Mouse (Mus musculus): Measurements from ENCODE around the gene Syngap1. TPM values are rescaled to one million over a fixed set of nuclear protein-coding genes. Genes with fewer than 3 reads are reported as not detected.
"Not testable (repeated sequence)": the region's sequence is repeated elsewhere in the genome, so short reads cannot be mapped to it uniquely, and the experiment has no call there.

Gene Syngap1
- polyA plus RNA-seq, 1 experiment from 2014 or later, result 1.9 TPM

DNA sequence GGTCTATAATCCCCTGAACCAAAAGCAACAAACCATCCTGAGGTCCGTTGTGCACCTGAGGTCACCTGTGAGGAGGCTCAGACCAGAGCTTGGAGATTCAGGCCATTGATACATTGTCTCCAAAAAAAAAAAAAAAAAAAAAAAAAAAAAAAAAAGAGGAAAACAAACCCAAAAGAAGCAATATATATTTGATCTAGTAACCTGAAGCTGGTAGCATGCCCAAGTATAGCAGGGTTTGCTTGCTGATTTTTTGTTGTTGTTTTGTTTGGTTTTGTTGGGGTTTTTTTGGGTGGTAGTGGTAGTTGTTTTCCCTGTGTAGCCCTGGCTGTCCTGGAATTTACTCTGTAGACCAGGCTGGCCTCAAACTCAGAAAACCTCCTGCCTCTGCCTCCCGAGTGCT lies 22.7 kb upstream of the Syngap1 start:
- no peak for ATAC-seq (replicated peaks; ENCODE audit: low FRiP score)
- peaks cover 17% of the 10 kb centered on the region for H3K36me3 ChIP-seq
- H3K4me2 ChIP-seq, result peak overlapping the region; percentile 64
- peak overlapping the region; percentile 31; the same call in 1 of the 2 replicates for H3K9ac ChIP-seq
- no peak overlapping the region for H3K27ac ChIP-seq
- H3K27me3 ChIP-seq, result no peaks in the 10 kb centered on the region
- H3K4me1 ChIP-seq, result peaks cover 15% of the 10 kb centered on the region
- H3K9me3 ChIP-seq (replicated peaks), result no peaks in the 10 kb centered on the region
- WGBS, result 81% methylated on average over 2 of the region's 2 CpGs
- H3K4me3 ChIP-seq (replicated peaks), result peak overlapping the region; percentile 81

DNA sequence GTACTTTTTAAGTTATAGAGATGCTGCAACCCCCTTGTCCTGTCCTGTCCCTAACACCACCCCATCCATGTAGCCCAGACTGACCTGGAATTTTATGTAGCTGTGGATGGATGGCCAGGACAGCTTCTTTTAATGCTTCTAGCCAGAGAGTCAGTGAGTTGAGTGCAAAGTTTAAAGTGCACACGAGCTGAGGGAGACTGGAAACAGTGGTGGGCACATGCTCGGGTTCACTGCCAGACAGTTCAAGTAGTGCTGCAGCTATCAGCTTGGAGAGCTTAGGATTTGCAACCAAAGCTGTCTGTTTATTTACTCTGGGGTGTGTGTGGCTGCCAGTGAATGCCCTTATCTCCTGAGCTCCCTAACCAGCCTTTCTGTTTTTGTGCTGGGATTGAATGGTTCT lies 21.5 kb upstream of the Syngap1 start:
- not testable (repeated sequence) for H3K9ac ChIP-seq; H3K27ac ChIP-seq; H3K9me3 ChIP-seq (replicated peaks); H3K4me2 ChIP-seq; H3K27me3 ChIP-seq; ATAC-seq (replicated peaks; ENCODE audit: low FRiP score); H3K4me3 ChIP-seq (replicated peaks)
- H3K4me1 ChIP-seq, result peaks cover 15% of the 10 kb centered on the region
- WGBS, result 85% methylated on average over 2 of the region's 2 CpGs
- H3K36me3 ChIP-seq, result peaks cover 24% of the 10 kb centered on the region

DNA sequence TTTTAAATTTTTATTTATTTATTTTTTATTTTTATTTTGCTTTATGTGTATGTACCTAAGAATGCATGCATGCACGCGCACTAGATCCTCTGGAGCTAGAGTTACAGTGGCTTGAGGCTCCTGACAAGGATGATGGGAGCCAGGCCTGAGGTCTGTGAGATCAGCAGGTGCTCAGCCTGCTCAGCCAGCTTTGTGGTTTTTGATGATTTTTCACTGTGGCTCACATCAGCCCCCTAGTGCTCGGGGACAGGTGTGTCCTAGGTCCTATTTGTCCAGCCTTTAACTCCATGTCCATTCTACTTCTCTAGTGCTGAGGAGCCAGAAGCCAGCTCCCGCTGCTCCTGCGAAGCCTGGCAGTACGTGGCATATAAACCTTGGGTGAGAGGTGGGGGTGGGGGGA lies 18.7 kb upstream of the Syngap1 start:
- H3K9me3 ChIP-seq (replicated peaks); ATAC-seq (replicated peaks; ENCODE audit: low FRiP score); H3K9ac ChIP-seq; H3K27me3 ChIP-seq; H3K4me3 ChIP-seq (replicated peaks); H3K27ac ChIP-seq; H3K4me2 ChIP-seq: not testable (repeated sequence)
- H3K4me1 ChIP-seq, result peaks cover 15% of the 10 kb centered on the region
- H3K36me3 ChIP-seq, result peaks cover 50% of the 10 kb centered on the region
- WGBS, result 94% methylated on average over 6 of the region's 6 CpGs

DNA sequence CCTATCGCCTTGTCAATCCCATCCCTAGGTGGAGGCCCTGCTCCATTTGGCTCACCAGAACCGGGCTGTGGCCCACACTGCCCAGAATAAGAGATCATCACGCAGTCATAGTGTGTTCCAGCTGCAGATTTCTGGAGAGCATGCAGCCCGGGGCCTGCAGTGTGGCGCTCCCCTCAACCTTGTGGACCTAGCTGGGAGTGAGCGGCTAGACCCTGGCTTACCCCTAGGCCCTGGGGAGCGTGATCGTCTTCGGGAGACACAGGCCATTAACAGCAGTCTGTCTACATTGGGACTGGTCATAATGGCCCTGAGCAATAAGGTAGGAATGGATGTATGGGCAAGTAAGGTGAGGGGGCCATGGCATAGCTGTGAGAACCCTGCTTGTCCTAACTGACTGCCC lies 15.6 kb upstream of the Syngap1 start:
- not testable (repeated sequence) for ATAC-seq (replicated peaks; ENCODE audit: low FRiP score); H3K4me3 ChIP-seq (replicated peaks); H3K9me3 ChIP-seq (replicated peaks); H3K4me1 ChIP-seq; H3K9ac ChIP-seq; H3K27ac ChIP-seq; H3K4me2 ChIP-seq; H3K27me3 ChIP-seq
- peaks cover 74% of the 10 kb centered on the region for H3K36me3 ChIP-seq
- 94% methylated on average over 9 of the region's 9 CpGs for WGBS

DNA sequence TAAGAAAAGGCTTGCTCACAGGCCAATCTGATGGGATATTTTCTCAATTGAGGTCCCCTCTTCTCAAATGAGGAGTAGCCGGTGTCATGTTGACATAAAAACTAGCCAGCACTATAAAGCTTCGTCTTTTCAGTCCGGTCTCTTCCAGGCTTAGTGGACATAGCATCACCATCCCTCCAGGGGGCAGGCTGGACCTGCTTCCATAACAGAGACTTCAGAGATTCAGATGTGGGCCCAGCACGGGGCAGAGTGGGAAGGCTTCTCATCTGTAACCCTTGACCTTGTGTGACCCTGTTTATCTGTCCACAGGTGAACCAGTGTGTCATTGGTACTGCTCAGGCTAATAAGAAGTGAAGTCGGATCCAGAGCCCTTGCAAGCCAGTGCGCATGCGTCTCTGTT lies 9.3 kb upstream of the Syngap1 start:
- H3K9ac ChIP-seq; H3K4me2 ChIP-seq; H3K9me3 ChIP-seq (replicated peaks); ATAC-seq (replicated peaks; ENCODE audit: low FRiP score); H3K4me3 ChIP-seq (replicated peaks); H3K27me3 ChIP-seq: not testable (repeated sequence)
- H3K4me1 ChIP-seq, result peaks cover 26% of the 10 kb centered on the region
- peak overlapping the region; percentile 91; the same call in 1 of the 2 replicates for H3K27ac ChIP-seq
- peaks cover 63% of the 10 kb centered on the region for H3K36me3 ChIP-seq
- whole genome bisulfite sequencing, result 65% methylated on average over 7 of the region's 7 CpGs

DNA sequence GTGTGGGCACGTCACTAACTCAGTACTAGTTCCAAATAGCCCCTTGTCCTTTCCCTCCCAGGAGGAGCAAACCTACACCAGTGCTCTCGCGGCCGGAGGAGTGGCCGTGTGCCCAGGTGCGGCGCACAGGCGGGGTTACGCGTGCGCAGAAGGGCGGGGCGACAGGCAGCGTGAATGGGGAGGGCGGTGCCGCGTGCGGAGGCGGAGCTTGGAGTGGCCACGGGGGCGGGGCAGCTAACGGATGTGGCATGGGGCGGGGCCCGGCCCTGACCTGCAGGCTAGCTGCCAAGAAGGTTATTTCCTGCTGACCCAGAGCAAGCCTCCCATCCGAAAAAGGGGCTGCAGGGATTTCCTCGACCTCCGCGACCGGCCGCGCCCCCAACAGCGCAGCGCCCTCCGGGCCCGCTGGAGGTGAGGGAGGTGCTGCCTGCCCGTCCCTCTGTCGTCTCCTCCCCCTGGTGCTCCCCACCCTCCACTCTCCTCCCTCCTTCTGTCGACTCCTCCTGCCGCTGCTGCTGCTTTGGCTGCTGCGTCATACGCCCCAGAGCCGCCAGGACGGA lies 8.1 kb upstream of the Syngap1 start, which contains the start of gene Phf1:
Phf1 (plus strand) TSS at position 214 of the 560 bp plus-strand sequence.
- under 1% methylated on average over 43 of the region's 43 CpGs for WGBS

DNA sequence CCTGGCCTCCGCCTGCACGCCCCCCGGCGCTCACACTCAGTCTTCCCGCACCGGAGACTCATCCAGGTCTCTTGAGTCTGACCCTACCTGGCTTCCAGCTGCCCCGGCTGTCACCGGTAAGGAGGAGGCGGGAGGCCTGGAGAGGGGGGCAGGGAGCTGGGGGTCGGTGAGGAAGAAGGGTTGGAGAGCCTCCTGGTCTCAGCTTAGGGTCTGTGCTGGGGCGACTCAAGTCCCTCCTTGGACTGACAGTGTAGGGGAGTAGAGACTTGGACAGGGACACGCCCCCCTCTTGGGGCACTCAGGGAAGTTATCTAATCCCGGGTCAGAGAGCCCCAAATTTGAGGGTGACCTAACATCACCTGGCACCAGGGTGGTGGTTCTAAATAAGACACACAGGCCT lies 7.6 kb upstream of the Syngap1 start:
- H3K4me1 ChIP-seq, result peaks cover 40% of the 10 kb centered on the region
- no peaks in the 10 kb centered on the region for H3K27me3 ChIP-seq
- WGBS, result 6% methylated on average over 13 of the region's 13 CpGs

More for the DNA sequence above, 8.1 kb upstream of the Syngap1 start, which contains the start of gene Phf1:
- H3K9me3 ChIP-seq (replicated peaks), result no peaks in the 10 kb centered on the region
- H3K4me1 ChIP-seq, result peaks cover 35% of the 10 kb centered on the region
- H3K27ac ChIP-seq, result peak within 1 kb of the TSS; percentile 91
- peaks cover 61% of the 10 kb centered on the region for H3K36me3 ChIP-seq
- H3K27me3 ChIP-seq, result no peaks in the 10 kb centered on the region
- peak; percentile 86 for ATAC-seq (replicated peaks; ENCODE audit: low FRiP score)
- H3K4me2 ChIP-seq, result peak within 1 kb of the TSS; percentile 97
- H3K9ac ChIP-seq, result peak within 1 kb of the TSS; percentile 81
- H3K4me3 ChIP-seq (replicated peaks), result peak within 1 kb of the TSS; percentile 75

DNA sequence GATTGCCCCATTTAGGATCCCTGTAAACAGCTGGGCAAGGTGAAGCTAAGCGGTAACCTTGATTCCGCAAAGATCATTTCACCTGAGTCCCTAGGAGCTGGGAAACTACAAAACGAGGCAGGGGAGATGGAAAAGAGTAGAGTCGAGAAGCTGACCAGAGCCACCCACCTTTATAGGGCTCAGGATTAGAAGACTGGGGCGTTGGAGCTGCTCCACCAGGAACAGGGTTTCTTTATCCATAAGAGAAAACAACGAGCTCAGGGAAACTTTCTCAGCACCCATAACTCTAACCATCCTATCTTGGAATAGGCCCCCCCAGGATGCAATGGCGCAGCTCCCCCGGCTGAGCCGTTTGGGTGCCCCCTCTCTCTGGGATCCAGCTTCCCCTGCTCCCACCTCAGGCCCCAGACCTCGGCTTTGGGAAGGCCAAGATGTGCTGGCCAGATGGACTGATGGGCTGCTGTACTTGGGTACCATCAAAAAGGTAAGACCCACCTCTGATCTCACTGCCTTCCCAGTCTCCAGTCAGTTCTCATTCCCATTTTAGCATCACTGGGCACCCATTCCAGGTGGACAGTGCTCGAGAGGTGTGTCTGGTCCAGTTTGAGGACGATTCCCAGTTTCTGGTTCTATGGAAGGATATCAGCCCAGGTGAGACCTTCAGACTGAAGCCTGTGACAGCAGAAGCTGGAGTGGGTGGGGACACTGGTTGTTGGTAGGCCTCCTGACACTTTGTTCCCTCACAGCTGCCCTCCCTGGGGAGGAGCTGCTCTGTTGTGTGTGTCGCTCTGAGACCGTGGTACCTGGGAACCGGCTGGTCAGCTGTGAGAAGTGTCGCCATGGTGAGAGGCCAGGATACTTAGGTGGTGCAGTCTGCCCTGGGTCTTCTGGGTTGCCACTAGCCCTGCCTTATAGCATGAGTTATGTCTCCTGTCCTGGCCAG lies 6.9 kb upstream of the Syngap1 start:
- peaks cover 44% of the 10 kb centered on the region for H3K4me1 ChIP-seq
- H3K27ac ChIP-seq, result peak overlapping the region; percentile 91; the same call in 1 of the 2 replicates
- peak overlapping the region; percentile 81 for H3K9ac ChIP-seq
- peak overlapping the region; percentile 97 for H3K4me2 ChIP-seq
- no peaks in the 10 kb centered on the region for H3K9me3 ChIP-seq (replicated peaks)
- no peak for ATAC-seq (replicated peaks; ENCODE audit: low FRiP score)
- peak overlapping the region; percentile 75 for H3K4me3 ChIP-seq (replicated peaks)
- peaks cover 51% of the 10 kb centered on the region for H3K36me3 ChIP-seq
- no peaks in the 10 kb centered on the region for H3K27me3 ChIP-seq
- WGBS, result 75% methylated on average over 16 of the region's 16 CpGs

More for the DNA sequence above, 7.6 kb upstream of the Syngap1 start:
- Histone ChIP-seq H3K9ac (peak overlapping the region; percentile 81), H3K4me3 (replicated peaks) (peak overlapping the region; percentile 75), H3K9me3 (replicated peaks) (no peaks in the 10 kb centered on the region), H3K4me2 (peak overlapping the region; percentile 97), H3K27ac (peak overlapping the region; percentile 91), H3K36me3 (peaks cover 57% of the 10 kb centered on the region)
- ATAC-seq (replicated peaks; ENCODE audit: low FRiP score), result peak; percentile 45

DNA sequence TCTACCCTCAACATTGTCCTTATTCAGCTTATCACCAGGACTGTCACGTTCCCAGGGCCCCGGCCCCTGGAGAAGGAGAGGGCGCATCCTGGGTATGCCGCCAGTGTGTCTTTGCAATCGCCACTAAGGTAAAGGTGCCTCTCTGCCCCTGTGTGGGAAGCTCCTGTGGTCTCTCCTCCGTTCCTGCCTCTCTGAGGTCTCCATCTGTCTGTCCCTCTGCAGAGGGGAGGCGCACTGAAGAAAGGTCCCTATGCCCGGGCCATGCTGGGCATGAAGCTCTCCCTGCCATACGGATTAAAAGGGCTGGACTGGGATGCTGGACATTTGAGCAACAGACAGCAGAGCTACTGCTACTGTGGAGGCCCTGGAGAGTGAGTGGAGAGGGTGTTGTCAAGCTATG lies 6.0 kb upstream of the Syngap1 start:
- no peak overlapping the region for H3K27ac ChIP-seq
- no peaks in the 10 kb centered on the region for H3K27me3 ChIP-seq
- H3K4me2 ChIP-seq, result no peak overlapping the region
- no peak overlapping the region for H3K9ac ChIP-seq
- ATAC-seq (replicated peaks; ENCODE audit: low FRiP score), result no peak
- H3K9me3 ChIP-seq (replicated peaks), result no peaks in the 10 kb centered on the region
- no peak overlapping the region for H3K4me3 ChIP-seq (replicated peaks)
- peaks cover 47% of the 10 kb centered on the region for H3K4me1 ChIP-seq
- WGBS, result 89% methylated on average over 9 of the region's 9 CpGs
- H3K36me3 ChIP-seq, result peaks cover 42% of the 10 kb centered on the region

DNA sequence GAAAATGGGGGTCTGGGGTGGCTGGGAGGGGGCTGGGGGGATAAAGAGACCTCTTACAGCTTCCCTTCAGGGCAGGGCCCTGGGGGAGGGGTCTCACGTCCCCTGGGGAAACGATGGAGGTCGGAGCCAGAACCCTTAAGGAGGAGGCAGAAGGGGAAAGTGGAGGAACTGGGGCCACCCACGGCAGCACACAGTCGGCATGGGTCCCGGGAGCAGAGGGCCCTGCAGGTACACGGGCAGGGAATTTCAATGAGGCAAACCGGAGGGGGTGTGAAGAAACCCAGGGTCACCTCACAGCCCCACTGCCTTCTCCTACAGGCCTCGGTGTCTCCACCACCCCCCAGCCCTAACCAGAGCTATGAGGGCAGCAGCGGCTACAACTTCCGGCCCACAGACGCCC lies 4.6 kb upstream of the Syngap1 start:
- 84% methylated on average over 12 of the region's 12 CpGs for WGBS
- Histone ChIP-seq H3K4me1 (peaks cover 60% of the 10 kb centered on the region), H3K9ac (no peak overlapping the region), H3K4me2 (no peak overlapping the region), H3K9me3 (replicated peaks) (no peaks in the 10 kb centered on the region), H3K36me3 (peaks cover 34% of the 10 kb centered on the region), H3K27me3 (no peaks in the 10 kb centered on the region), H3K4me3 (replicated peaks) (no peak overlapping the region), H3K27ac (no peak overlapping the region)
- ATAC-seq (replicated peaks; ENCODE audit: low FRiP score), result no peak

DNA sequence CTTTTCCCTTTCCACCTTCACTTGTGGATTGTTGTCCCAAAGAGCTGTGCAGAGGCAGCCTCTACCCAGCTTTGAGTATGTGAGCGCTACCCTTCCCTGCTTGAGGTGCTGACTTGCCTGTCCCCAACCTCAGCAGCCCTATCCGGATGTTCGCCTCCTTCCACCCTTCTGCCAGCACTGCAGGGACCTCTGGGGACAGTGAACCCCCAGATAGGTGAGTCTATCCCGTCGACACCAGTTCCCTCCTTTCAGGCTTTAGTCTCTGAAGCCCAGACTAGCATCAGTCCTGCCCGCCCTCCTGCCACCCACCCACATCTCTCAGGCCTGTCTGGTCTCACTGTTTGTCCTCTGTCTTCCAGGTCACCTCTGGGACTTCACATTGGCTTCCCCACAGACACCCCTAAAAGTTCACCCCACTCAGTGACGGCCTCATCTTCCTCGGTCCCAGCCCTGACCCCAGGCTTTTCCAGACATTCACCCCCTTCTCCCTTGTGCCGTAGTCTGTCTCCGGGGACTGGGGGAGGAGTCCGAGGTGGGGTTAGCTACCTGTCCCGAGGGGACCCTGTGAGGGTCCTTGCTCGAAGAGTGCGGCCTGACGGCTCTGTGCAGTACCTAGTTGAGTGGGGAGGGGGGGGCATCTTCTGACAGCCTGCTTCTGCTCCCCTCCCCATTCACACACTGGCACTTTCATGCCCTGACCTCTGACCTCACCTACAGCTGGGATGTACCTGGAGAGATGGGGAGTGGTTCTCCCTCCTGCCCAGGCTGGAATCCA lies 3.9 kb upstream of the Syngap1 start:
- Histone ChIP-seq H3K27ac (no peak overlapping the region), H3K27me3 (no peaks in the 10 kb centered on the region), H3K4me2 (peak overlapping the region; percentile 98), H3K9ac (no peak overlapping the region), H3K4me1 (peaks cover 66% of the 10 kb centered on the region), H3K9me3 (replicated peaks) (no peaks in the 10 kb centered on the region), H3K4me3 (replicated peaks) (peak overlapping the region; percentile 71; the same call in 1 of the 2 replicates), H3K36me3 (peaks cover 34% of the 10 kb centered on the region)
- WGBS, result 81% methylated on average over 15 of the region's 15 CpGs
- ATAC-seq (replicated peaks; ENCODE audit: low FRiP score), result no peak

All from kidney, embryonic 15.5 days (tissue).